Mouse (Mus musculus): Measurements from ENCODE around the gene Lrp6.

The Lrp6 gene

DNA sequence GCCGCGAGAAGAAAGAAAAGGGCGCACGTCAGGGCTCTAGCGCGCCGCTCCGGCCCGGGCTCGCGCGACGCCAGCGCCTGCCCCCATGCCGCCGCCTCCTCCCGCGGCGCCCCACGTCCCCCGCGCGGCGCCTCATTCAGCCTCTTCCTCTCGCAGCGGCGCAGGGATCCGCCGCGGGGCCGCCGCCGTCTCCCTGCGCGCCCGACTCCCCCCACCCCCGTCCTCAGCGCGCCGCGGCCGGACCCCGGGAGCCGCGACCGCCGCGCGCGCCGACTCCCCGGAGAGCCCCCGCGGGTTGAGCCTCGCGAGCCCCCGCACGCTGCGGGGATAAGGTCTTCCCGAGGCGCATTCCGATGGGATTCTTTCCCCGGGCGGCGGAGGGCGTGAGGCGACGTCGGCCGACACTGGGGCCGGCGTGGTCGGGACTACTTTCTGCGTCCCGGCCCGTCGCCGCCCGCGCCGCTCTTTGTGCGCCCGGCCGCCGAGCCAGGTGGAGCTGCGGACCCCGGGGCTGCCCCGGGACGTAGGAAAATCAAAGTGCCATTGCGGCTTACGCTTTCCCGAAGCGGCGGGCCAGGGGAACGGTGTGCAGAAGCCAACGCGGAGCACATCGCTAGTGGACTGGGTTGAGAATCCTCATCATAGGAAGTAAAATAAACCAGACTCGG is at the start of gene Lrp6:
Gene Lrp6 (minus strand): TSS at position 148 of the 668 bp plus-strand sequence.
- peak; percentile 70 to 81 for DNase-seq (ENCODE audit: low spot score in 2 of 2)

DNA sequence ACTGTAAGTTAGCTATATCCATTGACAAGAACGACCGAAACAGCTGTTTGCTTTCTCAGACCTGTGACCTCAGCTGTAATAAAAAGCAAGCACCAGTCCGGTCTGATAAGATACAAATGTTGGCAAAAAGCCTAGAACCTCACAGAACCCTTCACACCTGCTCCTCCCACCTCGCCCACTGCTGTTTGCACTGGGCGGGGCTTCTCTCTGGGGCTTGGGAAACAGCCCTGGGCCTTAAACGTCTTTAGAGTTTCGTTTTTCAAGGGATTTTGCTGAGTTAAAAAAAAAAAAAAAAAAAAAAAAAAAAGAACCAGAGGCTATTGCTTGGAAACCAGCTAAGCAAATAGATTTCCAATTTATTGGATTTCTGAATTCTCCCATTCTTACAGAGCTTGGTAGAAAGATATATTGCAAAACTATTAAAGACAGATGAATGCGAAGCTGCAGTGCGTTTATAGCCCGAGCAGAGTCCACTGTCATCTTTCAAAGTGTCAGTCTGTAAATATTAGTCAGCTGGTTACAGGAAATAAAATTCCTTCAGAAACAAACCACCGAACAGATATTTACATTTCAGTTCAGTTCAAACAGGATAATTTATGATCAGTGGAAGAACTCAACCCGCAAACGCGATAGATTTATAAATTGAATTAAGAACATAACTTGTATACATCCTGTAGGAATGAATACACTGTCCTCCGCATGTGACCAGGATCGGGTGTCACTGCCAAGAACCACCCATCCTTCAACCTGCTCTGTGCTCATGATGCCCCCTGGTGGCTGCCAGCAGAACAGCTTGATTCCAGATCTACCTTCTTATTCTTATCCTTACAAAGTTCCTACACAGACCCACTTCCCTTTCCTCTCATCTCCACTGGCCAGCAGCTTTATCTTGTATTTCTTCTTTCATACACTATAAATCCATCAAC is 48.2 kb upstream of the Lrp6 start:
- DNase-seq (ENCODE audit: low spot score in 2 of 2), result peak; percentile 74 to 88

GRCm38 (mm10) chr6:134614322-134614721 is 47.6 kb upstream of the Lrp6 start:
- no peak for DNase-seq (ENCODE audit: low spot score in 2 of 2)

- DNase-seq (ENCODE audit: low spot score in 2 of 2), result no peak
Measured at GRCm38 (mm10) chr6:134611896-134612295, 45.1 kb upstream of the Lrp6 start.

DNA sequence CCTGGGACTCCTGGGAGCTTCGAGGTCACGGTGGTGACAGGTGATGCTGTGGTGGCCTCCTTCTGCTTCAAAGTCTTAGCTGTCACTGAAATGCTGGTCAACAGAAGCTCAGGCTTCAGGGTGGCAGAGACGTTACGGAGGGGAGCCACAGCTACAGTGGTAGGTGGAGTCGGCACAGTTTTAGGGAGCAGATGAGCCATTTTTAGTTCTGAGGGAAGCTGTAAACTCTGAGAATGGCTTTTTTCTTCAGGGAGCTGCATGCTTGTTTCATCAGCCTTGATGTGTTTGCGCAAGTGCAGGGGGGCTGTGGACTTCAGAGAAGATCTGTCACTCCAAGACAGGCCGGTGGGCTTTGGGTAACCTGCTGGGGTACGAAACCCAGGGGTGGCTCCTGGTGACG is 43.6 kb upstream of the Lrp6 start:
- no peak for DNase-seq (ENCODE audit: low spot score in 2 of 2)

GRCm38 (mm10) chr6:134606949-134607746 is 40.4 kb upstream of the Lrp6 start:
- peak in 1 of 2 experiments; percentile 19 for DNase-seq (ENCODE audit: low spot score in 2 of 2)

- DNase-seq (ENCODE audit: low spot score in 2 of 2), result no peak
Measured at GRCm38 (mm10) chr6:134606540-134606939, 39.8 kb upstream of the Lrp6 start.

GRCm38 (mm10) chr6:134605196-134605595 is 38.4 kb upstream of the Lrp6 start:
- no peak for DNase-seq (ENCODE audit: low spot score in 2 of 2)

DNA sequence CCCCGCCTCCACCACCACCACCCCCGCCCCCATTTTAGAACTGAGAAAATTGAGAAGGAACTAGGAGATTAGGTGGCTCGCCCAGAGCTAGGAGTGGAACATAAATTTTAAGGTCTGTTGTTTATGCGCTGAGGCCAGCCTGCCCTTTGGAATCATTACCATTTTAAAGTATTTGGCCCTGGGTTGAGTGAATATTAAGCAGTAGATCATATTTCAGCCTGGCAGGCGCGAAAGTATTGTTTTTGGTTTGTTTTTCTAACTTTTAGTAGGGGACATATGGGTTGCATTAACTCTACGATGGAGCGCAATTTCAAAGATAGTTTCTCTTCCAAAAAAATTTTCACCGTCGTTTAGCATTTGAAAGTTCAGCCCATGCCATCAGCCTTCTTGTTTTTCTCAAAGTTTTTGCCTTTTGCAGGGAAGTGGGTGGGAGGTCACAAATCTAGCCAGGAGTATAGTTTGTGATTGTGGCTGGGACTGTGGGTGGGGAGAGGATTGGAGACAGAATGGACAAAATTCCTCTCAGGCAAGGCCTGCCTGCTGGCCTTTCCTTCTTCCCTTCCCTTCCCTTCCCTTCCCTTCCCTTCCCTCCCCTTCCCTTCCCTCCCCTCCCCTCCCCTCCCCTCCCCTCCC is 35.7 kb upstream of the Lrp6 start:
- peak in 1 of 2 experiments; percentile 30 for DNase-seq (ENCODE audit: low spot score in 2 of 2)

- DNase-seq (ENCODE audit: low spot score in 2 of 2), result peak in 1 of 2 experiments; percentile 37
Measured at GRCm38 (mm10) chr6:134601766-134602165, 35.0 kb upstream of the Lrp6 start.

DNA sequence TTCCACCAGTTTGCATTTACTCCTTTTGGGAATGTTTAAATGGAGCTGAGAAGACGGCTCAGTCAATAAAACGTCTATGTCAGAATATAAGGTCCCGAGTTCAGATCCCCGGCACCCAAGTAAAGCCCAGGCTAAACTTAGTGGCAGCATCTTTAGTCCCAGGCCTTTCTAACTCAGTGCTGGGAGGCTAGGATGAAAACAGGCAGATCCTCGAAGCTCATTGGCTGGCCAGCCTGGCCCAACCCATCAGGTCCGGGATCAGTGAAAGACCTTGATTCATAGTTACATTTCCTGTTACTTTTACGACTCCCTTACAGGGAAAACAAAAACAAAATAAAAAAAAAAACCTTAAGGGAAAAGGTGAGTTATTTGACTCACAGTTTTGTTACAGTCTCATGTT is 34.4 kb upstream of the Lrp6 start:
- DNase-seq (ENCODE audit: low spot score in 2 of 2), result no peak

GRCm38 (mm10) chr6:134599239-134599638 is 32.5 kb upstream of the Lrp6 start:
- no peak for DNase-seq (ENCODE audit: low spot score in 2 of 2)

- no peak for DNase-seq (ENCODE audit: low spot score in 2 of 2)
Measured at GRCm38 (mm10) chr6:134597651-134598229, 31.0 kb upstream of the Lrp6 start.

GRCm38 (mm10) chr6:134594569-134595442 is 28.0 kb upstream of the Lrp6 start:
- DNase-seq (ENCODE audit: low spot score in 2 of 2), result peak in 1 of 2 experiments; percentile 44

GRCm38 (mm10) chr6:134591614-134592013 is 24.8 kb upstream of the Lrp6 start:
- no peak for DNase-seq (ENCODE audit: low spot score in 2 of 2)

DNA sequence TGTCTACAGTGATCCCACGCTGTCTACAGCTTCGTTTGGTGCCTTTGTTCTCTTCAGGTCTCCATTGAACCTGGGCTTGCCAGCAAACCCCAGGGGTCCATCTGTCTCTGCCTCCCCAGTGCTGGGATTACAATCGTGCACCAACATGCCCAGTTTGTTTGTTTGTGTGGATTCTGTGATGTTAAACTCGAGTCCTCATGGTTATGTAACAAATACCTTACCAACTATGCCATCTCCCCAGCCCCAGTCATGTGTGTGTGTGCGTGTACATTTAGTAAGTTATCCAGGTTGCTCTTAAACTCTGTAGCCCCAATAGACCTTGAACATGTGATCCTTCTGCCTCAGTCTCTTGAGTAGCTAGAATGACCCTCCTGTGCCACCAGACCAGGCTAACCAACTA is 19.5 kb upstream of the Lrp6 start:
- DNase-seq (ENCODE audit: low spot score in 2 of 2), result no peak

DNA sequence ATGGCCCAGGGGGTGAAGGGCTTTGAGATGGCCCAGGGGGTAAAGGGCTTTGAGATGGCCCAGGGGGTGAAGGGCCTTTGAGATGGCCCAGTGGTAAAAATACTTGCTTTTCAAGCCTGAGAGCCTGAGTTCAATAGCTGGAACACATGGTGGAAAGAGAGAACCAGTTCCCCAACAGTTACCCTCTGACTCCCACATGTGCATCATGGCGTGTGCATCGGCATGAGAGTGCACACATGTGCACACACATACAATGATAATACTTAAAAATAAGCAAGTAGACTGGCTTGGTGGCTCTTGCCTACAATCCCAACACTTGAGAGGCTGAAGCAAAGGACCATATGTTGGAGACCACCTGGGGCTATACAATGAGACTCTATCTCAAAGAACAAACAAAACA is 17.9 kb upstream of the Lrp6 start:
- no peak for DNase-seq (ENCODE audit: low spot score in 2 of 2)

- DNase-seq (ENCODE audit: low spot score in 2 of 2), result no peak
Measured at GRCm38 (mm10) chr6:134582110-134582509, 15.3 kb upstream of the Lrp6 start.

GRCm38 (mm10) chr6:134579506-134579905 is 12.7 kb upstream of the Lrp6 start:
- no peak for DNase-seq (ENCODE audit: low spot score in 2 of 2)

- no peak for DNase-seq (ENCODE audit: low spot score in 2 of 2)
Measured at GRCm38 (mm10) chr6:134578039-134578438, 11.3 kb upstream of the Lrp6 start.

Data from urinary bladder, postnatal 36 days (tissue).